Mouse (Mus musculus): ENCODE measurements at regions not wholly inside any gene's neighbourhood (a gene's known extent, or its start where the extent isn't known, plus 50 kb on each side); places are given as distances from the start of the nearest gene placed in this dataset.

DNA sequence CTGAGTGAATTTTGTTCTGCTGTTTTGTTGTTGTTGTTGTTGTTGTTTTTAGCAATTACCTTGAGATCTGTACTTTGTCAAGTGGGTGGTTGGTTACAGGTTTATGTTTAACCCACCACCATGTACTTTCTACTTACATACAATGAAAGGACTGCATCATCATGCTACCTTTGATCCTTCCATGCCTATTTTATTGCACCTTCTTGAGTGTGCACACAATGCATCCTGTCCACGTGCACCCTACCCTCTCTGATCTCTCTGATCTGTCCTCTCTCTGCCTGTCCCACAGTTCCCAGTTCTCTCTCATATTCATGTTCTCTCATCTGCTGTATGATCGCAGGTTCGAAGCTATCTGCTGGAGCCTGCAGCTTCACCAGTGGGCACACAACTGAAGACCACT lies 59.9 kb upstream of the Gas1 start:
- DNase-seq (ENCODE audit: low read depth, low spot score), result no peak

DNA sequence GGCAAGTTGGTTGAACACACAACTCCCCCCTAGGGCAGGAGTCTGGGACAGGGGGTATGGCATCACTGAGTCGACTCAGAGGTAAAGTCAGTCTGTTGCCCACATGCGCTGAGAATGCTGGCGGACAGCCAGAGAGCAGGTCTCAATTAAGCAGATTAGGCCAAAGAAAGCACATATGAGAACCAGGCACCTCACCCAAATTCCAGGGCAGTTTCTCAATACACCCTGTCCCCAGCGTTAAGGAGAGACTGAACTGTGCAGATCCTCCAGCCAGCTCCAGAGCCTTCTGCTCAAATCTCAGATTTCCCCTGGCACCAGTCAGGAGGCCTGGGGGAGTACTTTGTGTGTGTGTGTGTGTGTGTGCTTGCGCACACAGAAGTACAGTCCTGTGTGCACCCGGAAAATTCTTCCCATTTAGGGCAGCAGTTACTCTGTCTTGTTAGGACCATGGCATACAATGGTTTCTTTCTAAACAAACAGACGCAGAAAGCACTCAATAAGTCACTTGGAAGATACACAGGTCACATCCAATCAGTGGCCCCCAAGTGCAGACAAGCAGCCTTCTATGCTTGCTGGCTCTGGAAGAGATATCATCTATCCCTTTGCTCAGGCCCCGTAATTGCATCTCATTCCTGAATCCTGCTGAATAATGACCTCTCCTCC lies 65.4 kb upstream of the Gas1 start:
- peak; percentile 60 for DNase-seq (ENCODE audit: low read depth, low spot score)

DNA sequence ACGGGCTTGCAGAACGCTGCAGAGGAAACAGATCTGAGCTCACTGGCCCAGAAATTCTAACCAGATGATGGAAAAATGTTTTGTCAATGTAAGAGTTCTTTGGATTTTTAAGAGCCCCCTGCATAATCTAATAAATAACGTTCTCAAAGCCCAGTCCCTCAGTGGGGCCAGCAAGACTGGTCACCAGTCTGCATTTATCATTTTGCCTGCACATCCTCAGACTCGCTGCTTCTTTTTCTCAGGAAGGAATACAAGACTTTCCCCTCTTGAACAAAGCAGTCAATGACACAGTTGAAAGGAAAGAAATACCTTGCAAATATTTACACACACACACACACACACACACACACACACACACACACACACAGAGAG lies 65.9 kb upstream of the Gas1 start:
- no peak for DNase-seq (ENCODE audit: low read depth, low spot score)

DNA sequence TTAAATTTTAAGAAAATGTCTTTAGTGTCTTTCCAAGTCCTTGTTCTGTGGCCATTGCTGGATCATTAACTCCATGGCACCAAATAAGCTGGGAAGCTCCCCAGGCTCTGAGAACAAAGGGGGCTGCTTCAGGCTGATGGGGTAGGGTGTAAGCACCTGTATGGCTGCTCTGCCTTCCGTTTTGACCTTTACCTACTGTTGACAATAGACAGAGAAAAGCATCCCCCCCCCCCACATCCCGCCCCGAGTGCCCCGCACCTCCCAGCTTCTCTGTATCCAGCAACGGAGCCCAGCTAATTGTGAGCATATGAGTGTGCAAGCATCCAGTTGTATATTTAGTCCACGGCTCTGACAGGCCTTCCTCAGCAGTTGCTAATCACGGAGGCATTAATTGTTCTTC lies 78.0 kb upstream of the Gas1 start:
- DNase-seq (ENCODE audit: low read depth, low spot score), result no peak

DNA sequence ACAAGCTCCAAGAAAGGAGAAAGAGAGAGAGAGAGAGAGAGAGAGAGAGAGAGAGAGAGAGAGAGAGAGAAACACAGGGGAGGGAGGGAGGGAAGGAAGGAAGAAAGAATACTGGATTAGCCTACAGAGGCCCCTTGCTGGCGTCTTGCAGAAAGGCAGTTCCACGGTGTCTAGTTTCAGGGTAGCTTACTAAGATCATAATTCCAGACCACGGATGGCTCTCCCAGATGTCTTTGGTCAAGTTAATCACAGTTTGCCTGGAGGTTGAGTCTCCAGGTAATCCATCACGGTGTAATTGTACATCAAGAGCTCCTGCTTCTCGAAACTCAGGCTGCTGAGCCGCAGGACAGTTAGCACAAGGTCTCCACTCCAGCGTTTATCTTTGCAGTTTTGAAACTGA lies 78.5 kb upstream of the Gas1 start:
- peak; percentile 81 for DNase-seq (ENCODE audit: low read depth, low spot score)

DNA sequence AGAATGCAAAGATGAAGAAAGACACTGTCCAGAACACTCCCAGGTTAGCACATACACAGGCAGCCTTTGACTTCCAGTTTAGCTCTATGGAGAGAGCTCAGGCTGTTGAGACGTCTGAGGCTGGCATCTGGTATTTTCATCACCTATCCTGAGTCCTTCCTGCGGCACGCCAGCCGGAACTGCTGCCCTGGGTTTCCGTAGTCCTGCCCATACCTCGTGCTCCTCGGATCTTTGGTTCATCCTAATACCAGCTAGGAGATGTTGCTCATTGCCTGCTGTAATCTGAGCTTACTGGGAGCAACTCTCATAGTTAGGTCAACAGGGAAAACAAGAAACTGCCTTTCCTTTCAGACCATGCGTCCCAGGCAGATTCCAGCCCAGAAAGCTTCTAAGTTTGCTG lies 79.8 kb upstream of the Gas1 start:
- peak; percentile 59 for DNase-seq (ENCODE audit: low read depth, low spot score)

DNA sequence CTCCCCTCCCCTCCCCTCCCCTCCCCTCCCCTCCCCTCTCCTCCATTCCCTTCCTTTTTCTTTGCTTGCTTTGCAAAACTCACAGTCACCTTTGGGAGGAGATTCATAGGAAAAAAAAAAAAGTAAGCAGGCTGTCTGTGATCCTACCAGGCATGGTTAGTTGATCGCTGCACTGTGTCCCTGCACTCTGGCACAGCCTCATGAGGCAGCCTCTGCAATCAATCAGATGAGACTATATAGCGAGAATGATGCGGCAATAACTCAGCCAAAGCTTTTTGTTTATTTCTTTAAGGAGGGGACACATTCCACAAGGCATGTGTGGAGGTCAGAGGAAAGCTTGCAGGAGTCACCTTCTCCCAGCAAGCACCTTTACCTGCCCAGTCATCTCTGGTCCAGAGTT lies 80.7 kb upstream of the Gas1 start:
- DNase-seq (ENCODE audit: low read depth, low spot score), result no peak

DNA sequence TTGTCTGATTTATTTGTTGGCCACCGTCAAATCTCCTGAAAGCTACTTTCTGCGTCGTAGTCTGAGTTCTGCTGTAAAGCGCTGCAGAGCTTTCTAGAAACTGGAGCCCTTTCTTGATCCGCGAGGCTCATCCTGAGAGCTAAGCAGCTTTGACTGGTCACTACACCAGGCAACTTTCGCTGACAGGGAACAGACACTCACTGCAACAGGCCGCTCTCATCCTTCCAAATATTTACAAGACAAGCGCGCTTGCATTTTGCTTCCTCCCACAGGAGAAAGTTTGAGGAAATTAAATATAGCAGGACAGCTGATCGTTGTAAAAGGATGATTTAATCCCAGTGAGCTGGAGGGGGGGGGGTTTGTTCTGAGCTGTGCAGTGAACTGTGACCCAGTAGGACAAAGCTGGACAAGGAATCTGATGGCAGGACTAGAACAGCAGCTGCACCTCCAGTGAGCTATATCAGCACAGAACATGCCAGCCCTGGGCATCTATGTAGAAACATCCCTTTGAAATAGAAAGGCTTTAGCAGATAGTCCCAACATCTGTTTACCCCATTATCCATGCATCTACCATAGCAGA lies 85.4 kb upstream of the Gas1 start:
- no peak for DNase-seq (ENCODE audit: low read depth, low spot score)

DNA sequence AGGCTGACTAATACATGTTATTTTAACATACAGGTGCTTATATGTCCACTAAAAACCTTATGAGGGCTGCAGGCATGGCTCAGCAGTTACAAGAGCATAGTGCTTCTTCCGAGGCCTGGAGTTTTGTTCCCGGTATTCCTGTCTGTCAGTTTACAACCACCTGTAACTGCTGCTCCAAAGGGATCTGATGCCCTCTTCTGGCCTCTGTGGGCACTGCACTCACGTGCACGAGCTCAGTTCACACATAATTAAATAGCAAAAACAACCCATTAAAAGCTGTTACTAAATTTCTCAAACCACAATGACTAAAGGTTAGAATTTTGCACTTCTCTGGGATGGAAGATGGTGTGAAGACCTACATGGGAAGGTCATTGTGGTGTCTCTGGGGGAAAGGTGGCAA lies 87.3 kb upstream of the Gas1 start:
- DNase-seq (ENCODE audit: low read depth, low spot score), result no peak

DNA sequence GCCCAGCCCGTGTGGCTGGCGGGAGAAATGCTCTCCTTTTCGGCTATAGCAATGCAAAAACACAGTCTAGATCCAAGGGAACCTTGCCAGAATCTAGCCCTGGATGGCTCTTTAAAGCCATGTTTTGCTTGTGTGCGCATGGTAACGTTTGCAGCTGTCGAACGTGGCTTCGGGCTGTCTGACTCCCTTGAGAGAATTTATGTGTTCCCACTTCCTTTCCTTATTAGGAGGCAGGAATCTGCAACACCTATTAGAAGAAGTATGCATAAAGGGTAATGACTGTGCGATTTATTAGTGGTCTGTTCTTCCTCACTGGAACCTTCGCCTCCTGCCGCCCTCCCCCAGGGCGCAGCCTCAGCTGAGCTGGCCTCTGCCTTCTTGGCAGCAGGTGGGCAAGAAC lies 90.4 kb upstream of the Gas1 start:
- peak; percentile 63 for DNase-seq (ENCODE audit: low read depth, low spot score)

DNA sequence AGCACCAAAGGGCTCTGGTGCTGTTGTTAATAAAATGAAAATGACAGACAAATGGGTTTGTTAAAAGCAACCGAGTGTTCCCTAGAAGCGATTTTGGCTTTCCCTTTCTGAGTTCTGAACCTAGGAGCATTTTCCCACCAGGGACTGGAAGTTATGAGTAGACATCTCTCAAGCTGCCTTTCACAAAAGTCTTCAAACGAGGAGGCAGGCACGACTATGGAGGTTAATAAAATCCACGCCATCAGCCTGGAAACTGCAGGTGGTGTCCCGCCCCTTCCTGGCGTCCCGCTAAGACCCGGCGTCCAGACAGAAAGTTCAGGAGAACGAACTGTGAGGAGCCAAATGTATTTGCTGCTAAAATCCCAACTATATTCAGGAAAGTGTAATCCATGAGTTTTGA lies 91.1 kb upstream of the Gas1 start:
- DNase-seq (ENCODE audit: low read depth, low spot score), result no peak

DNA sequence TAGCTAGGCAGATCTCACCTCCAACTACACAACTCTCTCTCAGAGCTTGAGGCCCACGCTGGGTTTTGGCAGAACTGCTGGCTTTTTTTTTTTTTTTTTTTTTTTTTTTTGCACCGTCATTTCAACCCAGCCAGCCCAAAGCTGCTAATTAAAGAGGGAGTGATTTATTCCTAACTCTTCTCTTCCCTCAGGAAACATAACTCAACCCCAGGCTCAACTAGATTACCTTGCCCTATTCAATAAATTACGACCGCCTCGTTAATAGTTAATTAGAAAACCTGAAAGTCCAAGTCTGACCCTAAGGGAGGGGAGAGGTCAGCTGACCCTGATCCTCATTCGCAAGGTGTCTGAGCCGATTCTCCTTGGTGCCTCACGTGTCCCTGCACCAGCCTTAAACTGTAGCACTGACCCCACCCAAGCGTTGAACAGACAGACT lies 92.3 kb upstream of the Gas1 start:
- no peak for DNase-seq (ENCODE audit: low read depth, low spot score)

DNA sequence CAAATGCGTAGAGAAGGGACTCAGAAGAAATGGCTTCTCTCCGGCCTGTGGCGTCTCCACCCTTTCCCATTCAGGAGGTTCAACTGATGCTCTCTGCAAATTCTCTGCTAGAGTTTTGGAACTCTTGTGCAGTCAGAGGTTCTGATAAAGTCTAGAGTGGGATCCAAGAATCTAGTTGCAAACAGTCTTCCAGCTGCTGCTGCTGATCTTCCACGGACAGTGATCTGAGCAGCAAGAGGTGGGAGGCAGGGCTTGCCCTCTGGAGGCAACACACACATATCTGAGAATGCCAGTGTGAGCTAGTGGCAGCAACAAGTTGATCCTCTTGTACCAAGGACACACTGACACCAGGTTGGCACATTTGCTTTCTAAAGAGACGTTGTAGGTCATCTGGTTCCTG lies 93.4 kb upstream of the Gas1 start:
- no peak for DNase-seq (ENCODE audit: low read depth, low spot score)

DNA sequence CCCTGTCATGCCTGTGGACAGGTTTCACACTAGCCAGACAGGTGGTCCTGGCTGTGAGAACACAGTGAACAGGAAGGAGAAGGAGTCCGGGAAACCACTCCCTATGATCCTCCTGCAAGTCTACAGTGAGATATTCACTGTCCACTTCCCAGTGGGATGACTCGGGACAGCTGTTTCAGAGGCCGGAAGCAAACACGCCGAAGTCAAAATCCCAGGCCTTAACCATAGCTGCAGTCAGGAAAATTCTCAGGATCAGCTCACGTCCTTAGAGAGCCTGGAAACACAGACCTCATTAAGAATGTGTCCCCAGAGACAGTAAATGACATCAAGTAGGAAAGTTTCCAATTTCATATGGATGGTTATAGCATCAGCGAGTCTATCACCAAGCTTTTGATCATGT lies 96.2 kb upstream of the Gas1 start:
- no peak for DNase-seq (ENCODE audit: low read depth, low spot score)

DNA sequence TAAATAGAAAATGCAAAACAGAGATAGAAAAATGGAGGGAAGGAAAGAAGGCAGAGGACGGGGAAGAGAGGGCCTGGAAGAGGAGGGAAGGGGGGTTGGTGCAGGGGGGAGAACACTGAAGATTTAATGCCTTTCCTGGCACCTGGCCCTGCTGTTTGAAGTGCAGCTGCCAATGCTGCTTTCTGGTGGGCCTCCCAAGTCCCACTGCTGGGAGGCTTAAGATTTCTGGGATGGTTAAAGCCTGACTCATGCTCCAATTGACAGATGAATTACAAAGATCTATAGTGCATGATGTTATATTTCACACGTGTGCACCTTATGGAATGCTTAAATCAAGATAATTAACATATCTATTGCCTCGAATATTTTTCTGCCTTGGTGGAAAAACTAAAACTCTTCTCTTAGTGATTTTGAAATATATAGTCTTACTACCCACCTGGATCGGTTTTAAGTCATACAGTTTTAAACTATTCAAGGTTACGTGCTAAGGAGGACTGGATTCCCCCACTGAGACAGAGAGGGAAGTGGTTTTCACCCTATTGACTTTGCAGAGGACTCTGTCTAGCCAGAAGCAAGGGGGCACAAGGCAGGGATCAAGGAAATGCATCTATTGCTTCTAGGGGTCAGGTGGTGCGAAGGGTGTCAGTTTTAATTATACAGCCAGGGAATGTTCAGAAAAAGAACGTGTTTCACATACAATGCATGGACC lies 105.5 kb upstream of the Gas1 start:
- DNase-seq (ENCODE audit: low read depth, low spot score), result peak; percentile 72

DNA sequence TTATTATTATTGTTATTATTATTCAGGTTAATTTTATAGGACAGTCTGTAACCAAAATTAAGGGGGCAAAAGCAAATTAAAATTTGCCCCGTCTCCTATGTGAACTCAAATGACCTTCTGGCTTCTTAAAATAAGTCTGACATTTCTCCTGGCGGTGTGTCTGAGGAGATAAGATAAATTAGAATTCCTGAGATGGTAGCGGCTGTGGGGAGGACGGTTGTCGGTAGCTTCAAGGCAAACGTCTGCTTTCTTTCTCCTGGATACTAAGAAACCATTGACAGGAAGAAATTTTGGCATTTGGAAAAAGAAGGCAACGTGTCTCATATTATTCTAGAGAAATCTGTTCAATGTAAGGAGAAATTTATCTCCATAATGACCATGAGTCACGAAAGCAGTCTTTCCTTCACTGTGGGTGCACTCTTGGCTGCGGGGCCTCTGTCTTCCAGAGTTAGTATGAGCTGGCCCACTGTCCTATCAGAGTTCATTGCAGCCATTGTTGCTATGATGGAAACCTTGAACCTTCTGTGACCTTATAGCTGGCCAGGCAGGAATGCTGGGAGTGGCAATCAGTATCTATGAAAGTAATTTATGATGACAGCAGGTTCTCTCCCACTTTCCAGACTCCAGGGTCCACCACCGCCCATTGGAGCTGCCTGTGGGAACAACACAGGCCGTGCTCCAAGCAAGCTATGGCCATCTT lies 109.5 kb upstream of the Gas1 start:
- DNase-seq (ENCODE audit: low read depth, low spot score), result no peak

DNA sequence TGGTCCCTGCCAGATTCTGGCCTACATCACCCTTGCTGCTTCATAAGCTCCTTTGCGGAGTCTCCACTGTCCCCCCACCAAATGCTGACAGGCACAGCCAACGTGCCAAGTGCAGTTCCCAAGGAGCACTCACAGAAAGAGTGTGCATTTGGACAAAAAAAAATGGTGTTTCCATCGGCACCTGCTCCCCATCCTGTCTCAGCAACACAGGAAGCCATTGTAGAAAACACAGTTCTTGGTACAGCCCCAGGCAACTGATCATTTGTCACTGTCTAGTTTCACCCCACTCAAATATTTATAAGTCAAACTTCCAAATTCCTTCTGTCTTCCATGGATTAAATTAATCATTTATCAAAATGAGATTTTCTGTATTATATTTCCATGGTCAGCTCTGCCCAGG lies 112.5 kb upstream of the Gas1 start:
- DNase-seq (ENCODE audit: low read depth, low spot score), result no peak

DNA sequence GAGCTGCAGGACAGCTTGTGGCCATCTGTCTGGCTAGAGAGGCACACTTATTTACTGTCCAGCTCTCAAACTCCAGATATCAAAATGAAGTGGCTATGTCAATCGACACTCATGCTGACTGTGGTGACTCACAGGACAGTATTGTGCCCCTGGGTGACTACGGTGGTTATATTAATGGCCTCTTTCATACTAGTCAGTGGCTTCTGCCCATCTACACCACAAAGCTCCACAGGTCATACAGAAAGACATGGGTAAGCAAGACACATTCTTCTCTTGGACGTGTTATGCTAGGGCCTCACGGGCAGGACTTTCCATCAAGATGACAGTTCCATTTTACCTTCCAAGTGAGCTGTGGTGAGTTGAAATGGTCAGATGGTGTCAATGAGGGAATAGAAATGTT lies 113.7 kb upstream of the Gas1 start:
- no peak for DNase-seq (ENCODE audit: low read depth, low spot score)

DNA sequence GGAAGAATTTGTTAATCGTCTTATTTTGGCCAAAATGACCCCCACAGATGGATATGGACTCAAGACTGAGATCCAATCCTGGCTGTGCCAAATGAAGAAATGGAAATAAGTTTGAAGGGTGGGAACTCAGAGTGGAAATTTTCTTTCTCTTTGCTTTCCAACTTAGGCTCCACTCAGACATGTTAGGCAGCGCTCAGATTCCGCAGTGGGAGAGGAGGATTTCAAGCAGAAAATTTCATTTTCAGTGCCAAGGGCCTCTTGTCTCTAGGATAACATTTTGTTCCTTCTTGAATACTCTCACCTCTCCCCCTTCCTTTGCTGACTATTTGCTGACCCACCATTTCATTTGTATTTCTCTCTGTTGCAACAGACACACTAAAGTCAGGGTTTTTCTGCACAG lies 114.2 kb upstream of the Gas1 start:
- DNase-seq (ENCODE audit: low read depth, low spot score), result no peak

DNA sequence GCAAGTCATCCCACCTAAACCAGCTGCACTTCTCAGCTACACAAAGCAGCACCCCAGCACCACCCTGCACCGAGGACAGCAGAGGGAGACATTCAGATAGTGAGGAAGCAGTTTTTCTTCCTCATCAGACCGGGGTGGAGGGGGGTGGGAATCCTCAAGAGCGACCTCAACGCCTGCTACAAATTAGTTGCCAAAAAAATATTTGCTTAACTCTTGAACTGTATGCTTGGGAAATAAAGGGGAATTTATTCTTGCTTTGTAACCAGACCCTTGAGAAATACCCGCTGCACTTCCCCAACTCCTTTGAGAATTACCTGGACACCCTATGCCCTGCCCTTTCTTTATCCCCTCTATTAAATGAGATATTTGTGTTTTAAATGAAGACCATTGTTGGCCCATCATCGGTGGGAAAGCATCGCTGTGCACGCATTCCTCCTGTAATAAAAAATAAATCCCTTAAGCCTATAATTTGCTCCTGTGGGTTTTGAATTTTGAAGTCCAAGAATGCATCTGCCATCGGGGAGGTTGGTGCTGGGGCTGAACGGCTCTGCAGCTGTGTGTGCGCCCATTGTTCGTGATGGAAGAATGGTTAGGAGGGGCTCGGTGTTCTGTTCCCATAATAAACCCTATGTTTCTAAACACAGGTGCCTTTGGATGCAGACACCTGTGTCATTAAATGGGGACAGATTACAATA lies 119.2 kb upstream of the Gas1 start:
- DNase-seq (ENCODE audit: low read depth, low spot score), result no peak

DNA sequence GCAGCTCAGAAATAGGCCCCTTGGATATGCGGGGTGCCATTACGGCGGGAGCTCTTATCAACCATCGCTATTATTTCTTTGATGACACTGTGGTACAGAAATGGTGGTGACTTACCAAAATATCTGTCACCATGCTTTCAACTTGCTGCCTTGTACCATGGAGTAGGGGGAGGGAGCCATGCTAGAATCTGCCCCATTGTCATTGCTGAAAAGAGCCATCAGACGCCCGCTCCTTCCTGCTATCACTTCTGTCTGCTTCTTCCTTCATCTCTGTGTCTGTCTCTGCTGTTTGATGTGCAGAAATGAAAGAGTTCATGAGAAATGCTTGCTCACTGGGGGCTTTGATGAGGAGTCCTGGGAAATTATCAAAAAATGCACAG lies 119.7 kb upstream of the Gas1 start:
- DNase-seq (ENCODE audit: low read depth, low spot score), result no peak

DNA sequence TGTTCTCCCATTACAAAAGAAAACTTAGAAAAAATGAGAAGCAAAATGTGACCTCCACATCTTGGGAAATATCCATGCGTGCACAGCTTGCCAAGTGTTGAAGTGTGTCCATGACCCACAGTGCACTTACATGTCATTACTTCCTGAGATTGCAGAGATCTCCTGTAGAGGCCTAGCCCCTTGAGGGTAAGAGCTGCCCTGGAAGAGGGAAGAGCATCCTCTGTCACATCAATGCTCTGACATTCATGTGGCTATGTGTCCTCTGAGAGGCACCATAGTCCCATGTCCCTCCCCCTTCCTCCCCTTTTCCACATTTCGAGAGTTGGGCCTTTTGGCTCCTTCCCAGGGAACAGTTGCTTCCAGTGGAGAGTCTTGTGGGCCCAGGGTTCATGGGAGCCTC lies 121.4 kb upstream of the Gas1 start:
- DNase-seq (ENCODE audit: low read depth, low spot score), result no peak

Data from mesoderm, embryonic 11.5 days (tissue).